Mouse (Mus musculus): ENCODE data around the gene Crybg3.

Crybg3 gene

DNA sequence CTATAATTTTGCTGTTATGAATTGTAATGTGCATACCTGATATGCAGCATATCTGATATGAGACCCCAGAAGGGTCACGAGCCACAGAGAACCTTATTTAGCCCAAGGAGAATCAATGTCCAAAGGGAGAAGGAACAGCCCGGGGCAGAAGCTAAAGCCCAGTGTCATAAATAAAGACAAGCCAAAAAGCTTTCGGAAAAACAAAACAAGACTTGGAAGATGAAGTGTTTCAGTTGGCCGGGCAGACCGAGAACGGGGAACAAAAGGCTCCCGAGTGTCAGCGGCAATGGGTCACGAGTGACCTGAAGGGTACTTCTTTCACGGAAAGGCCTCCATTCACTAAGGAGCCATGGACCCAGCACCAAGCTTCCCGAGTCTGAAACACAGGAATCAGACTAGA lies 26.8 kb downstream of the Crybg3 start:
- no peak for DNase-seq

DNA sequence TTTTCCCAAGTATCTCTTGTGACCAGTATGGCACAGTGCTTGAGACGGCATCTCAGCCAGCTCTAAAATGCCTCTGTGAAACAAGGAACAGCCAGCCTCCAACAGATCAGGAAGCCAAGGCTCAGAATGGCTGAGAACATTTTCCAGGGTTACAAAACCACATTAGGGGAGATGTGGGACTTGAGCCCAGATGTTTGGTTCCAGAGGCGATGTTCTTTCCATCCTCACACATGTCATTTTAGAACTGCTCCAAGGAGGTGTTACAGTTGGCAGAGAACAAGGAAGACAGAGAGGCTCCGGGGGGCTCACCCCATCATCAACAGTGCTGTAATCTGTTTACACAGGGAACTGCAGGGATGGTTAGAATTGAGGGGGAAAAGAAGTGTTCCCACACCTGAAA lies 28.1 kb downstream of the Crybg3 start:
- peak; percentile 19 for DNase-seq

DNA sequence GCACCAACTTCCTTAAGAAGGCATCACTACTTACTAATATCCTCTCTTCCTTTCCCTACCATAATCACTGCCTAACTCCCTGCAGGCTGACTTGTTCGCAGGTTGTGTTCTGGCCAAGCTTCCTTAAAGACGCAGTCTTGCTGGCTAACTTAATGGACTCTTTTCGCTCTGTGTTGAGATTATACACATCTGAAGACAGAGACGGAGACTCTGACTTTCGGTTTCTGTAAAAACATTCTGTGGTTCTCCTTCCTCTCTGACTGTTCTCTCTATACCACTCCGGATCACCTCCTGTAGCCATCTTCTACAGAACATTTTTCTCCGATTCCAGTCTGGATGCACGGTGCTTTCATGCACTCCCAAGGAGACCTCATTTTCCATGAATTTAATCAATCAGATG lies 30.0 kb downstream of the Crybg3 start:
- DNase-seq, result no peak

DNA sequence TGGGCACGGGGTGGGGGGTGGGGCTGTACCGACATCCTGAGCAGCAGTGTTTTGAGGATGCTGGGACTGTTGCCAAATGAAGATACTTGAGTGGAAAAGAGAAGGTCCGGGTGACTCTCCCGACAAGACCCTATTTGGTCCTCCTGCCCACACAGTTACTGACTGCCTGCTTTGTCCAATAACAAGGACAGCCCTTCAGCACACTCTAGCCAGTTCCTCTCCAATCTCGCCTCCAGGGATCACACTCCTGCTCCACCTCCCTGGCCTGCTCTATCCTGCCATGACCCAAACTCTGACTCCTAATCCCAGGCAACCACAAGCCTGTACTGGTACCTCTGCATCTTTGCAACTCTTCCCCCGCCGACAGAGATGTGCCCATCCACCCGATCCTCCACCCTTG lies 30.9 kb downstream of the Crybg3 start:
- DNase-seq, result no peak

DNA sequence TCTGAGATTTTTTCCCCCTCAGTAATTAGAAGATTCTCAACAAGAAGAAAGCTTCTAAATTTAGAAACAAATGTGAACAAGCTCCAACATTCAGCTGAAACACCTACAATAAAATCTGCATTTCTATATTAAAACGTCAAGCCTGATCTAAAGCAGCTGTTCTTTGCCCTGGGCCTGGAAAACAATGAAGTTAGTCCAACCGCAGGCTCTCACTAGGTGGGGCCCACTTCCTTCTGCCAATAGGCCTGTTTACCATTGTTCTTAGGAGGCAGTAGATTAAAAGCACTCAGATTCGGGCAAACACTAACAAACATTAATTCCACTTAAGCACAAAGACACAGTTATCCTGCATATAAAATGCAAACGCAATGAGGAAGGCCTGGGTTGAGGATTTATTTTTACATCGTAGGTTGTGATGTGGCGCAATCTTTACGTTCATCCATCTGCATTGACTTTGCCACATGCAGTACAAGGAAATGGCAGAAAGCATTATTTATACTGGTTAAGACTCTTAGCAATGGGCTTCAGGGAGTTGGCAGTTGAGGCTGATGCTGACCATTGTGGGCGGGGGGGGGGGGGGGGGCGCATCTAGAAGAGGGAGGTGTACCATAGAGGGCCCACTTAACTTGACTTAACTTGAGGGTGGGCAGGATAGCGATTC lies 32.9 kb downstream of the Crybg3 start:
- peak; percentile 22 for DNase-seq

DNA sequence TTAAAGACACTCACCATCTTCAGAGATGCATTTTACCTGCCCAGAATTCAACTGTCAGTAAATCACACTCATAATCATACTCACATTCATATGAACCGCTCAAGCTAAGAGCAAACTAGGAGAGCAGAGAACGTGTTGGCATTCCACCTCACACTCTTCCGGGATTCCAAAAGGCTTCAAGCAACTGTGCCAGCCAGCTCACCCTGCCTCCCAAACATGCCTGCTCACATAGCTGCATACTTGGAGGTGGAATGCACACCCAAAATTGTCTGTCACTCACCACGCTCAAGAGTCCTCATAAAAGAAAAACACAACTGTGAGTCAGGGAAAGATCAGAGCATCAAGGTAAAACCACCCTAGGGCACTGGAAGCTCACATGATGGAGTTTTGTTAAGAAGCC lies 34.3 kb downstream of the Crybg3 start:
- DNase-seq, result no peak

DNA sequence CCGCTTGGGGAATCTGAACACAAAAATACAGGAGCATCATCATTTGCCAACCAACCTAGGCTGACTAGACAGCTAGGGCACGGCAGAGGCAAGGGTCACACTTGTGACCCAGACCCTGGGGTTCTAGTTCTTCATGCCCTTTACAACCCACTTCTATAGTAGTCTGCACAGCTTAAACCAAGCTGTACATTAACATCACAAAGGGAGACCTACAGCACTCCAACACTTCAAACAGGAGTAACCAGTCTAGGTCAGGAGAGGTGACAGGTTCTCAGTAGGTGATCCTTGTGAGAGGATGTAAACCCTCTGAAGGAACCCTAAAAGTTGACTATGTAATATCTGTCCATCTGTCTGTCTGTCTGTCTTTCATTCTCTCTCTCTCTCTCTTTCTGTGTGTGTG lies 35.1 kb downstream of the Crybg3 start:
- no peak for DNase-seq

DNA sequence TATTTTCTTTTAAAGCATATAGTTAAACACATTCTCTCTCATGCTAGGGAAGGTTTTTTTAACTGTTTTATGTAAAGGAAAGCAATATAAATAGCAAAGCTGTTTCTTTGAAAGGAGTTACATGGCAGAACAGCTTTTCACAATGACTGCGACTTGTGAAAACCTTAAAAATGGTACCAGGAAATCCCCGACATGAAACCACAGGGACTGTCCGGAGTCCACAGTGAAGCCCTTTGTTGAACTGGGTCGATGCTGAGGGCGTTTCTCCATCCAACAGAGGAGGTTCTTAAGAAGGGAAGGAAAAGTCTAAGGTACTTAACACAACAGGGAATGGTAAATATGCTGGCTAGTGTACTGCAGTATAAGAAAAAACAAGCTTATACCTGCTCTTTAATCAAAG lies 36.8 kb downstream of the Crybg3 start:
- no peak for DNase-seq

DNA sequence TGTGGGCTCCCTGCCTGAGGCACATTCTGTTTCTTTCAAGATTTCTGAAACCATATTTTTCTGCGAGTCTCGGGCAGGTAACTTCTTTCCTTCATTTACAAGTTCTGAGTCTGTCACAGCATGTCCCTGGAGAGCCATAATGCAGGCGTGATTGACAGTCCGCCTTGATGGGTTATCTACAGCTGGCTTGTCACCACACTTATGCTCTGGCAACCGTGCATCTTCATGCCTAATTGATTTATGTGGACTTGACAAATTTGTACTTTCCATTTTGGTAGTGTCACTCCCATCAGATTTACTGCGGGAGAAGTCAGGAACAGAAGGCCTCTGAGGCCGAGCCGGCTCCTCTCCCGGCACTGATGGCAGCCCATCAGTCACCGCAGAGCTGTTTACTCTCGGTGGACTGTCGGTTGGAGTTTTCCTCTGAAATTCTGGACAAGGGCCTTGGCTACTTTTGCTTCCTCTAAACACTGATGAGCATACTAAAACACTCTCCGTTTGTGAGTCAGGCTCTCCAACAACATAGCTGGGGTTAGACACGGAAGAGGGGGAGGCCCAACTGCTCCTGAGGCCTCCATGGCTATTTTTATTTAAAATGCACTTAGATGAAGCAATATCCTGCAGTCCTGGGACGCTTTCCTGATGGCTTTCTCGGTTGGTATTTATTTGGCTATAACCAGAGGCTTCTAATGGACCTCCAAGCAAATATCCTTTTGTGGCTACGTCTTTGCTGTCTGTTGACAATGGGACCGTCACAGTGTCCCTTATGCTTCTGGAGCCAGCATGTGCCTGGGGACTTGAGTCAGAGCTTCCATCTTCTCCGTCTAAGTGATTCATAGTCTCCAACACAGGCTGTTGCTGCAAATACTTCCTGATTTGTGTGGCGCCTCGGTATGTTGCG lies 41.2 kb downstream of the Crybg3 start:
- peak; percentile 39 for DNase-seq

DNA sequence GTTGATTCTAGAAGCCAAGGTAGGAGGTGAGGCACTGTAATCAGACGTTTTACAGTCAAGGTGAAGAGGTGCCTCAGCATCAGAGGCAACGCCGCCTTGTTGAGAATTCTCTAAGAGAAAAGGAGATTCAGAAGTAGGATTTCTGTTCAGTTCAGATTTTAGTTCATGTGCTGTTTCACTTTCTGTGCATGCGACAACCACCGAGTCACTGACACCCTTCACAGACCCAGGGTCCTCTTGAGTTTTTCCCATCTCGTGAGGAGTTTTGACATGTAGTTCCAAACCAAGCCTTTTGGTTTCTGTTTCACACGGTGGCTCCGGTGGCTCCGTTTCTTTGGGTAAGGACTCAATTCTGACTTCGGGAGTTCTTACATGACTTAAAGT lies 41.9 kb downstream of the Crybg3 start:
- no peak for DNase-seq

DNA sequence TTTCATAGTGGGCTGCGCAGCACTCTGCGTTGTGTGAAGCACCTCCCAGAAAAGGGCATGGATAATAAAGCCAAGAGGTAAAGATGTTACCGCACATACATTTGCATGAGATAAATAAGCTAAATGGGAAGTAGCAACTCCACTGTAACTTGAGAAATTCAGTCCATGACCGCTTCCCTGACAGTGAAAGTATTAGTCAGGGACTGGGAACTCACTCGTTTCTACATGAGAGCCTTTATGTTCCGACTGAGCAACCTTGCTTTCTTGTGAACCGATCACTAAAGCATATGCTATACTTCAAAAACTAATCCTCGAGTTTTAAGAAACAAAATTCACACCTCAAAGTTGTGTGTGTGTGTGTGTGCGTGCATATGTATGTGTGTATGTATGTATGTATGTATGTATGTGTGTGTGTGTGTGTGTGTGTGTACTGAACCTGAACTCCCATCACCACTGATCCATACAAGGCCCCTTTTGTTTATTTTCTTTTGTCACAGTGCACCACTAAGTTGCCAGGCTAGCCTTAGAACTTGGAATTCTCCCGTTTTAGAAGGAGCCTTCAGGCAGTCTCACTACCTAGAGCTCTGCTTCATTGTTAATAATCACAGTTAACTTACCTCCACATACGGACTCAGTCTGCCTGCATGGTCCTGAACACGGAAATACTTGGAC lies 47.2 kb downstream of the Crybg3 start:
- DNase-seq, result no peak

DNA sequence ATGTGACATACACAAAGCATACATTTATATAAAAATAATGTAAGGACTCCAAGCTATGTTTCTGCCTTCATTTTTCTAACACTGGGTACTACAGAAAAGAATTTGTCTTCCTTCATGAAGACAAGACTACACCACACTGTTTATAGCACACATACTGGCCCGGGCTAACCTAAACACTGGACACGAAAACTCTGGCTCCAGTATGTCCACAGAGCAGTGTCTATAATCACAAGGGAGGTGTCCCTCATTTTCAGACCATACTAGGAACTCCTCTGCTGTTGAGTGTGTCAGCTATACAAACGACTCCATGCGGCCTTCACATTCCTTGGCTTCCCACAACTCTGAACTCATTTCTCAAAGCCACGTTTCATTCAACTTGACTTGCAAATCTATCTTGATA lies 49.3 kb downstream of the Crybg3 start:
- no peak for DNase-seq

DNA sequence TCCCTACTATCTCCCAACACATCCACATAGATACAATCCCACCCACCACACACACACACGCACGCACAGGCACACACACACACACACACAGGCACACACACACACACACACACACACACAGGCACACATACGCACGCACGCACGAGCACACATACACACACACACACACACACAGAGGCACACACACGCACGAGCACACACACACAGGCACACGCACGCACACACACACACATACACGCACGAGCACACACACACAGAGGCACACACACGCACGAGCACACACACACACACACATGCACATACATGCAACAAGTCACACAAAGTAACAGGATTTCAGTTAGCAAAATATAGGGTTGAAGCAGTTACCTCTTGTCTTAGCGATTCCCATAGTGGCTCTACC lies 51.1 kb downstream of the Crybg3 start:
- DNase-seq, result no peak

DNA sequence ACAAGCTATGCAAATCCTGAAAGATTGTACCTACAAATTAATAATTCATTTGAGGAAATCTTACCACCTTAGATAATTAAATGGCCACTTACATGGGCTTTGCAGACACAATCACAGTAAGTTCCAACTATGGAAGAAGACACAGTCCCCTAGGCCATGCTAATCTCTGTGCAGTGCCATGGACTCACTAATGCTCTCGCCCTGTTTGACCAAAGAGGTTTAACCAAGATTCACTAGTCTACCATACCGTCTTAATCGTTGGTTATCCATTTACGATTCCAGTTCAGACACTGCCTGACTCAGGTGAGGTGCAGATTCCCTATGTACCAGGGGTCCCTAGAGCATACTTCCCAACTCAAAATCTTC lies 52.2 kb downstream of the Crybg3 start:
- DNase-seq, result no peak

DNA sequence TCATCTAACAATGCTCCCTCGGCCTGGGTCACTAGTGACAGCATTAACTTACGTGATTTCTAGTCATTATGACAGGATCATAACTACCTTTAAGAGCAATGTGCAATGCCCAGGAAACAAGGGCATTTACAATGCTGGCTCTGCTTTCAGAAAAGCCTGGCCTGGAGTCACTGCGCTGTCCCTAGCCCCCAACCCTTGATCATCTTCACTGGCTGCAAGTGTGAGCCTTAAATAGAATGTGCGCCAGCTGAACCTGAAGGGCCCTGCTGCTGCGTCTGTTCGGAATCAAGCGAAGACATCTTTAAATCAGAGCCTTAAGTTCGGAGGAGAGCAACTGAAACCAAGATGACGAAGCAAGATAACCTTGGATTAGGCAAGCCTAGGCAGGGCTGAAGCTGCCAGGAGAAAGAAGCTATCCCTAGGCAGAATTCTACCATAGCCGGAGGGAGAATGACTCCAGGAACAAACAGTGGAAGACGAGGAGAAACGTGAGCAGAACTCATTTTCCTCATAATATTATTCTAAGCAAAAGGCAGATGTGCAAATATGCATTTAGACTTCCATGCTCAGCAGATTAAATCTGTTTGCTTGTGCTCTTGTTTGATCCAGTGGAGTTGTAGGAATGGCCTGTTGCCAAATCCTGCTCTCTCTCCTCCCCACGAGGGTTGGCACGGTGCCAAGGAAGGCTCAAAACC lies 52.7 kb downstream of the Crybg3 start:
- peak; percentile 54 for DNase-seq

DNA sequence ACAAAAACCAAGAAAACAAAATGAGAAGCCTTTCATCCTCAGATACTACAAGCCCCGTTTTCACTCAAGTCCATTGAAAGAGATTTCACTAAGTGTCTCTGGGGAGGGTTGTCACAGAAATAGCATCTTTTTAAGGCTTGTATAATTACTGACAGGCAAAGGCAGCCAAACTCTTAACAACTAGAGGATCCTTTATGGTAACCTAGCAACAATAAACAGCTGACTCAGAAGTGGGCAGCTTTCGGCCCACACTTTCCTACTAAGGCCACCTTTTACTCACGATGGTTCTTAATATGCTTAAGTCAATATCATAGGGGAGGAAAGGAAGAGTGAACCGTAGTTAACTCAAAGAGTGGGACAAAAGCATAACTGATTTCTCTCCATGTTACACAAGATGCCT lies 53.3 kb downstream of the Crybg3 start:
- no peak for DNase-seq

DNA sequence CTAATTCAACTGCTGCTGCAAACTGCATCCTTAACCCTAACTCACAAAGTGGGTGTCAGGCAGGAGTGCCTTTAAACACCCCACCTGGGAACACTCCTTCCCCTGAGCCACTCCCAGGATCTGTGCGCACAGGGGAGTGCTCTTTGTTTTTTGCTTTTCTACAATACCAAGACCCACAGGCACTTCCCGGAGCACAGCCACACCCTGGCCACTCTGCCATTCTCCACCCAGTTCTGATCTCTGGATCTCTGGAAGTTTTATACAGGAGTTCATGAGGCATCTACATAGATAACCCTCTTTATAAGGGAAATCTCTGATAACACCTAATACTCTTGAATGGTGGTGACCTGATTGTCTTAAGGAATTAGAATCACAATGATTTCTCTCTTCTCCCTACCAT lies 55.4 kb downstream of the Crybg3 start:
- no peak for DNase-seq

DNA sequence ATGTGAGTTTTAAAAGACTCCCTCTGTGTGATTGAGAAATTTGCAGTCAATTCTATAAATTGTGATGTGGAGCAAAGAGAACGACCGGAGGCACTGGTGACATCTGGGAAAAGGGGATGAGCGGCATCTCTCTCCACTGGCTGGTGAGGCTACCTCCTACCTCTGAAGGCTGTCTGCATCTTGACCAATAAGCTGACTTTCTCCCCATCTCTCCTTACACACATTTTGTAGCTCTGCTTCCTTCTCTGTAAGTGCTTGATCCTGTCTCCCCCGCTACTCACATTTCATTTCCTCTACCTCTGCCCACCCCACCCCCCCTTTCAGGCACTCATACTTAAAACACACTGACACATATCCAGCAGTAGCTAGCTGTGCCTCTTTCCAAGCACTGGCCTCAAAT lies 59.4 kb downstream of the Crybg3 start:
- no peak for DNase-seq

DNA sequence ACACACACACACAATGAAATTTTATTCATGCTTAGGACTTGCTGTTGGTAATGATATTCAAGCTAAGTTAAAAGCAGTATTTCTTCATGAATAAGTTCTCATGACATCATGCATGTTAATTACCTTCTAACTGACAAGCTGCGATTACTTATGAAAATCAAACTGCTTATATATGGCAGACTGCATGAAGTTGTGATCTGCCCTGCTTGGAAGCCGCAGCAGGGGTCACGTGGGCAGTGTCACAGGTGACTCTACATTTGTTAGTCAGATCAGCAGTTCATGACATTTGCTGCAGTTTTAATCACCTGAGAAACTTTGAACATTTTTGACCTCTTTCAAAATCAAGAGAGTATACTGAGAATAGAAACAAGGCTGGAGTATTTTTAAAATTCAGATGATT lies 59.8 kb downstream of the Crybg3 start:
- DNase-seq, result no peak

DNA sequence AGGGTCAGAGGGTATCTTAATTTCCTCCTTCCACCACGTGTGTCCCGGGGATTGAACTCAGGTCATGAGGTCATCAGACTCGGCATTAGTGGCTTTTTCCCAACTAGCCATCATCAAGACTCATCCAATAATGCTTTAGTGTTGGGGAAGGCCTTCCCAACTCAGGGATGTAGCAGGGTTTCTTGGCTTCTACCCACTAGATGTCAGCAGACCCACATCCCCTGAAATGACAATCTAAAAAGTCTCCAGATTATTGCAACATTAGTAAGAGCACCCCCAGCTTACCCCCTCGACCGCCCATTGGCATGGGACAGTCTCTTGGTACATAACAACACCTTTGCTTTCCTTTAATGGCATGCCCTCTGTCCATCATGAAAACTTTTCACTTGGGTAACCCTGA lies 65.1 kb downstream of the Crybg3 start:
- no peak for DNase-seq

DNA sequence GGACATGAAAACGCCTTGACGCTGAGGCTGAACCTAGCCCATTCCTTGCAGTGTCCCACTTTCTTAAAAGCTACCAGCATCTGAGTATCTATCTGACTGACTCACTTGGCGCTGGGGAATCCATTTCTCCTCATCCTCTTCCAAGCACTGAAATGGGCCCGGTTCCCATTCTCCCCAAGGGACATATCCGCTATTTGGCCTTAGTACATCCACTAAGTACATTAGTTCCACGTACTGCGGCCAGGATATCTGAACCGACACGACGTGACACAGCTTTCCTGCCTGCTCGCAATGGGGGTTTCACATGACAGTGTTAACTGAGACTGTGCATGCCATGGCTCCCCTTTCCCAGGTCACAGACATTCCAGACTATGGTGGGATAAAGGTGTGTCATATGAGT lies 66.4 kb downstream of the Crybg3 start:
- DNase-seq, result no peak

DNA sequence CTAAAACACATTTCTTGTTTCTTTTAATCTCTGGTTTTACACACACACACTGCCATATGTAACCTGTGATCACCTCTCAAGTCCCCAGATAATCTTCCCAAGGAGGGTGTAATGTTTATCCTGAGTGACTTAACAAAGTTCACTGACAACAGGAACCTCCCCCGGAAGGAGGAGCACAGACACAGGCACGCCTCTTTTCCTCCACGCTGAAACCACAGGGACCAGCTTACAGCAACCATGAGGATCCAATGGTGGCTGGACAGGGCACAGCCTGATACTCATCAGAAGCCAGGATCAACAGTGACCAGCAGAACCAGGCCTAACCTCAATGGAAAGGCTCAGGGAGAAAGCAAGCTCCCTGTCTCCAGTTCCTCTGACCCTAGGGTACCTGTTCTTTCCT lies 68.2 kb downstream of the Crybg3 start:
- no peak for DNase-seq

DNA sequence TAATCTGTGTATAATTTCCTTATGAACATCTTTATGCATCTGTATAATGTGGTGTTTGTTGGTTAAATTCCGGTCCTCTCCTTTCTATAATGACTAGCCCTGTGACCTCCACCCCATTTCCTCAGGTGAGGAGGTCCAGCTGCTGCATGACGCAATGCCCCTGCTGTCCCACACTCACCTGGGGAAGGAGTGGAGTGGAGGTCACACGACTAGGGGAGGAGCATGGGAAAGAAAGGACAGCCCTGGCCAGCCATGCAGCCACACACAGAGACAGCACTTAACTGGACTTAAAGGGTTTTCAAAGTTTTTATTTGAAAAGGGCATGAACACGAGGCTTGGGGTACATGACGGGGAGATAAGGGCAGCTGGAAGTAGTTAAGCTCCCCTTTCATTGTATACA lies 69.5 kb downstream of the Crybg3 start:
- DNase-seq, result no peak

DNA sequence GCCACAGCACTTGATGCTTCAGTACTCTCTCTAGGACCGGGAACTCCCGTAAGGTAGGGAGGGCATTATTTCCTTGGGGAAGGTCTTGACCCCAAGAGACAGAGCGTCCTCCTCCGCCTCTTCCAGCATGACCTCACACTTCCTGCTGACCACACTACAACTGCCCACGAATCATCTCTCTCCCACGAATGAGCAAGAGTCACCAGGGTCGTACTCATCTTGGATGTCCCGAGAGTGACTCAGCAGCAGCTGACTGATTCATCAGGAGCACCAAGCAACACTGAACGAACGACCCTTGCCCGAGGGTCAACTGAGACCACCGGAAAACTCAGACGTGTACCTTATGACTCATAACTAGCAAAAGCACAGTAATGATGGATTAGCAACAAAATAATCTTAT lies 71.2 kb downstream of the Crybg3 start:
- no peak for DNase-seq

All from lung, postnatal 14 days (tissue).